Mouse (Mus musculus): ENCODE results near the gene Lgr4. TPM values are rescaled to one million over a fixed set of nuclear protein-coding genes. Genes with fewer than 3 reads are reported as not detected.

Lgr4 gene
- total and polyA plus RNA-seq, 3 experiments = 0.98 to 12.1 (median 7.1) TPM

GRCm38 (mm10) chr2:109946426-109946825 is 29.0 kb downstream of the Lgr4 start:
- no peak for DNase-seq (ENCODE audit: low spot score)
- TF ChIP-seq POLR2AphosphoS5 (IDR thresholded peaks at IDR 0.05; ENCODE audit: insufficient replicate concordance, low read depth, low read length) = no peak
- no peak for TF ChIP-seq GATA1 (IDR thresholded peaks at IDR 0.05; ENCODE audit: borderline replicate concordance, low read length)
- no peak for TF ChIP-seq GATA2 (IDR thresholded peaks at IDR 0.05; ENCODE audit: borderline replicate concordance, low read depth, low read length)
- no peak for TF ChIP-seq TAL1 (conservative IDR thresholded peaks at IDR 0.05; ENCODE audit: low read depth, low read length)
- no peak for TF ChIP-seq CTCF (IDR thresholded peaks at IDR 0.05; ENCODE audit: low read depth, low read length)
- Histone ChIP-seq H3K4me1 (ENCODE audit: insufficient read depth, low read depth, low read length) (peaks cover 14% of the 10 kb centered on the region), H3K4me3 (ENCODE audit: low read depth, low read length) (no peak overlapping the region), H3K9me3 (replicated peaks) (no peaks in the 10 kb centered on the region), H3K36me3 (replicated peaks) (no peaks in the 10 kb centered on the region), H3K27me3 (ENCODE audit: insufficient read depth, low read length) (no peaks in the 10 kb centered on the region)
- ATAC-seq (ENCODE audit: extremely low read depth, insufficient number of reproducible peaks, low FRiP score, poor library complexity, severe bottlenecking) = no peak

- DNase-seq (ENCODE audit: low spot score) (no peak), ATAC-seq (ENCODE audit: extremely low read depth, insufficient number of reproducible peaks, low FRiP score, poor library complexity, severe bottlenecking) (no peak)
- no peaks in the 10 kb centered on the region for H3K27me3 ChIP-seq (ENCODE audit: insufficient read depth, low read length)
- no peaks in the 10 kb centered on the region for H3K36me3 ChIP-seq (replicated peaks)
- peaks cover 39% of the 10 kb centered on the region for H3K4me1 ChIP-seq (ENCODE audit: insufficient read depth, low read depth, low read length)
- no peak overlapping the region for H3K4me3 ChIP-seq (ENCODE audit: low read depth, low read length)
- H3K9me3 ChIP-seq (replicated peaks) = no peaks in the 10 kb centered on the region
- no peak for TF ChIP-seq CTCF (IDR thresholded peaks at IDR 0.05; ENCODE audit: low read depth, low read length)
- no peak for TF ChIP-seq POLR2AphosphoS5 (IDR thresholded peaks at IDR 0.05; ENCODE audit: insufficient replicate concordance, low read depth, low read length)
- TF ChIP-seq TAL1 (conservative IDR thresholded peaks at IDR 0.05; ENCODE audit: low read depth, low read length) = no peak
- no peak for TF ChIP-seq GATA2 (IDR thresholded peaks at IDR 0.05; ENCODE audit: borderline replicate concordance, low read depth, low read length)
- TF ChIP-seq GATA1 (IDR thresholded peaks at IDR 0.05; ENCODE audit: borderline replicate concordance, low read length) = no peak
Observed at GRCm38 (mm10) chr2:109949519-109949918, 32.1 kb downstream of the Lgr4 start.

DNA sequence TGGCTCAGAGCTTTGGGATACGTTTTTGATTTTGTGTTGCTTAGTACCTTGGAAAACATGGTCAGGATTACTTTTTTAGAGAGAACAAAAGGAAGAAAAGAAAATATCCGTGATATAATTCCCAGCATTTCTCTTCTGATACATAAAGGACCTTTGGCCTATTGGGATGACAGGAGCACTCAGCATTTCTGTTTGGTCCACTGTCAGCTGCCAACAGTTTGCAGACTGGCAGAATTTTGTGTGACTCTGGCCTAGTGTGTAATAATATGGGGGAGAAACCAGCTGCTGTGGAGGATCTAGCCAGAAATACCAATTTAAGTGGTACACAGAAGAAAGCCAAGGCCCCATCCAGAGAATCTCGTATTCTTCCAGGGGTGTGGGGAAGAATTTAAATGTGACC is 32.9 kb downstream of the Lgr4 start:
- TF ChIP-seq TAL1 (conservative IDR thresholded peaks at IDR 0.05; ENCODE audit: low read depth, low read length) (no peak), POLR2AphosphoS5 (IDR thresholded peaks at IDR 0.05; ENCODE audit: insufficient replicate concordance, low read depth, low read length) (no peak), GATA1 (IDR thresholded peaks at IDR 0.05; ENCODE audit: borderline replicate concordance, low read length) (no peak), GATA2 (IDR thresholded peaks at IDR 0.05; ENCODE audit: borderline replicate concordance, low read depth, low read length) (no peak), CTCF (IDR thresholded peaks at IDR 0.05; ENCODE audit: low read depth, low read length) (no peak)
- no peaks in the 10 kb centered on the region for H3K27me3 ChIP-seq (ENCODE audit: insufficient read depth, low read length)
- H3K9me3 ChIP-seq (replicated peaks) = no peaks in the 10 kb centered on the region
- ATAC-seq (ENCODE audit: extremely low read depth, insufficient number of reproducible peaks, low FRiP score, poor library complexity, severe bottlenecking) (no peak), DNase-seq (ENCODE audit: low spot score) (no peak)
- no peaks in the 10 kb centered on the region for H3K36me3 ChIP-seq (replicated peaks)
- H3K4me3 ChIP-seq (ENCODE audit: low read depth, low read length) = no peak overlapping the region
- H3K4me1 ChIP-seq (ENCODE audit: insufficient read depth, low read depth, low read length) = peaks cover 39% of the 10 kb centered on the region

DNA sequence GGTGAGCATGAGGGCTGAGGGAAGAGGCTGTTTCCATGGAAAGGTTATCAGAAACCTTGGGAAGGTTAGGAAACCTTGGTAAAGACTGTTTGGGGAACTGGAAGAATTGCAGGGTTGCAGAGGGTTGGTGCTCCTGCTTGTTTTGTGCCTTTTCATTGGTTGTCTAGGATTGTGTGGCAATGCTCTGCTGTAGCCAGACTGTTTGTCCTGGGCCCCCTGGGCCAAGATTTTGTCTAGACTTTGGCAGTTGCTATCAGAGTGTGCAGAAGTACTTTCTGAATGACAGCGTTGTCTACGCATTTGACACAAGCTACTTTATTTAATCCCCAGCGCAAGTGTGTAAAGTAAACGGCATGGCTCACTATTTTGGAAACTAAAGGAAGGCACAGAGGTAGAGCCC is 33.6 kb downstream of the Lgr4 start:
- H3K27me3 ChIP-seq (ENCODE audit: insufficient read depth, low read length) = no peaks in the 10 kb centered on the region
- no peak for TF ChIP-seq POLR2AphosphoS5 (IDR thresholded peaks at IDR 0.05; ENCODE audit: insufficient replicate concordance, low read depth, low read length)
- no peak for DNase-seq (ENCODE audit: low spot score)
- ATAC-seq (ENCODE audit: extremely low read depth, insufficient number of reproducible peaks, low FRiP score, poor library complexity, severe bottlenecking) = no peak
- no peak overlapping the region for H3K4me3 ChIP-seq (ENCODE audit: low read depth, low read length)
- peaks cover 39% of the 10 kb centered on the region for H3K4me1 ChIP-seq (ENCODE audit: insufficient read depth, low read depth, low read length)
- H3K36me3 ChIP-seq (replicated peaks) = no peaks in the 10 kb centered on the region
- no peaks in the 10 kb centered on the region for H3K9me3 ChIP-seq (replicated peaks)

- no peak for ATAC-seq (ENCODE audit: extremely low read depth, insufficient number of reproducible peaks, low FRiP score, poor library complexity, severe bottlenecking)
- H3K4me1 ChIP-seq (ENCODE audit: insufficient read depth, low read depth, low read length) = peaks cover 39% of the 10 kb centered on the region
- no peaks in the 10 kb centered on the region for H3K36me3 ChIP-seq (replicated peaks)
- TF ChIP-seq CTCF (IDR thresholded peaks at IDR 0.05; ENCODE audit: low read depth, low read length) (no peak), GATA2 (IDR thresholded peaks at IDR 0.05; ENCODE audit: borderline replicate concordance, low read depth, low read length) (no peak), POLR2AphosphoS5 (IDR thresholded peaks at IDR 0.05; ENCODE audit: insufficient replicate concordance, low read depth, low read length) (no peak), GATA1 (IDR thresholded peaks at IDR 0.05; ENCODE audit: borderline replicate concordance, low read length) (no peak), TAL1 (conservative IDR thresholded peaks at IDR 0.05; ENCODE audit: low read depth, low read length) (no peak)
- no peaks in the 10 kb centered on the region for H3K27me3 ChIP-seq (ENCODE audit: insufficient read depth, low read length)
- no peak for DNase-seq (ENCODE audit: low spot score)
- no peaks in the 10 kb centered on the region for H3K9me3 ChIP-seq (replicated peaks)
- H3K4me3 ChIP-seq (ENCODE audit: low read depth, low read length) = no peak overlapping the region
Observed at GRCm38 (mm10) chr2:109953048-109953717, 35.7 kb downstream of the Lgr4 start.

GRCm38 (mm10) chr2:109953893-109954292 is 36.4 kb downstream of the Lgr4 start:
- H3K27me3 ChIP-seq (ENCODE audit: insufficient read depth, low read length) = no peaks in the 10 kb centered on the region
- H3K9me3 ChIP-seq (replicated peaks) = no peaks in the 10 kb centered on the region
- no peak overlapping the region for H3K4me3 ChIP-seq (ENCODE audit: low read depth, low read length)
- no peaks in the 10 kb centered on the region for H3K36me3 ChIP-seq (replicated peaks)
- no peak for ATAC-seq (ENCODE audit: extremely low read depth, insufficient number of reproducible peaks, low FRiP score, poor library complexity, severe bottlenecking)
- H3K4me1 ChIP-seq (ENCODE audit: insufficient read depth, low read depth, low read length) = peaks cover 39% of the 10 kb centered on the region
- no peak for DNase-seq (ENCODE audit: low spot score)
- TF ChIP-seq POLR2AphosphoS5 (IDR thresholded peaks at IDR 0.05; ENCODE audit: insufficient replicate concordance, low read depth, low read length) = no peak
- TF ChIP-seq TAL1 (conservative IDR thresholded peaks at IDR 0.05; ENCODE audit: low read depth, low read length) = no peak
- TF ChIP-seq GATA1 (IDR thresholded peaks at IDR 0.05; ENCODE audit: borderline replicate concordance, low read length) = no peak
- no peak for TF ChIP-seq GATA2 (IDR thresholded peaks at IDR 0.05; ENCODE audit: borderline replicate concordance, low read depth, low read length)
- no peak for TF ChIP-seq CTCF (IDR thresholded peaks at IDR 0.05; ENCODE audit: low read depth, low read length)
